Mouse (Mus musculus): ENCODE measurements around the gene Kat2a.

GRCm38 (mm10) chr11:100684084-100684483, 28.2 kb downstream of the Kat2a start:
- TF ChIP-seq GATA1 (IDR thresholded peaks at IDR 0.05; ENCODE audit: borderline replicate concordance, low read length) (no peak), FLI1 (IDR thresholded peaks at IDR 0.05; ENCODE audit: low read length) (no peak)
